Mouse (Mus musculus): ENCODE data around the gene Col11a2. TPM values are rescaled to one million over a fixed set of nuclear protein-coding genes. Genes with fewer than 3 reads are reported as not detected.

The Col11a2 gene
- 10 to 100 TPM; 16.6 to 17.7 TPM for total RNA-seq (2023)

DNA sequence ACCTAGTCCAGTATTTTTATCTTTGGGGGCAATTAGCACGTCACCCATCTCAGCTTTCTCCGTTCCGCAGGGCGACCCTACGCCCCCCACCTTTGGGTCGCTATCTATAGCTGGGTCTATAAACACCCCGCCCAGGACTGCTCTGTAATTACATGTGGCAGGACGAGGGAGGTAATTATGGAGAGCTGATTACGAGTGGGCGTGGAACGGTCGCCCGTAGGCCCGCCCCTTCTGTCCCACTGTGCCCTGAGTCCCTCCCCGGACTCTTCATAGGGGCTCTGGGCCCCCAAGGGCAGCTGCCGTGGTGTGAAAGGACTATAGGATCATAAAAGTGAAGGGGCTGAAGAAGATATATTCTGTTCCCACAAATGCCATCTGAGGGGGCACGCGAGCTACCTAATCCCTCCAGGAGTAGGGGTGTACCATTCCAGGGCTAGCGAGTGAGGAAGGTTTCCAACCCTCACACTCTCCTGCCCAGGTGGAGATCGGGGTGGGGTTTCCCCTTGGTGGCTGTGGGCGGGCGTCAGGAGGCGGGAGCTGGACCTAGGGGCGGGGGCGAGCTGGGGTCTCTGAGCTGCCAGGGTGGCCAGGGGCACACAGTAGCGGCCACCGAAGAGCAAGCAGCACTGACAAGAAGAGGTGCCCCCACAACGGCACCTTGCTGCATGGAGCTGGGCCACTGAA lies at the start of gene Col11a2:
Col11a2 (plus strand) TSS at position 560 of the 684 bp plus-strand sequence.

DNA sequence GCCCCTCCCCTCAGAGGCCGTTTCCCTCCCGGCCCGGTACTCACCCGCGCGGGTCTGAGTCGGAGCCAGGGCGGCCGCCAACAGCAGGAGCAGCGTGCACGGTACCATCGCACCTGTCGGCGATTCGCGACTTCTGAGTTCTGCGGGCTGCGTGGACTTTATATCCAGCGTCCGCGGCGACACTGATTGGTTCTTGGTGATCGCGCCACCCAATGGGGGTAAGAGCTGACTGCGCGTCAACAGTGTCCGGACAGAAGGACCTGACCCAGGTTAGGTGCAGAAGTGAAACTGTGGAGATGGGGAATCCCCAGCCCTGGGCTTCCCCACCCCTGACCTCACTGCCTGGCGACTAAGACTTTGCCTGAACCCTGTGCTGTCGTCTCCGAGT lies 39.1 kb upstream of the Col11a2 start, which contains the start of gene H2-K1:
H2-K1 (minus strand) TSS at position 198 of the 388 bp plus-strand sequence.

DNA sequence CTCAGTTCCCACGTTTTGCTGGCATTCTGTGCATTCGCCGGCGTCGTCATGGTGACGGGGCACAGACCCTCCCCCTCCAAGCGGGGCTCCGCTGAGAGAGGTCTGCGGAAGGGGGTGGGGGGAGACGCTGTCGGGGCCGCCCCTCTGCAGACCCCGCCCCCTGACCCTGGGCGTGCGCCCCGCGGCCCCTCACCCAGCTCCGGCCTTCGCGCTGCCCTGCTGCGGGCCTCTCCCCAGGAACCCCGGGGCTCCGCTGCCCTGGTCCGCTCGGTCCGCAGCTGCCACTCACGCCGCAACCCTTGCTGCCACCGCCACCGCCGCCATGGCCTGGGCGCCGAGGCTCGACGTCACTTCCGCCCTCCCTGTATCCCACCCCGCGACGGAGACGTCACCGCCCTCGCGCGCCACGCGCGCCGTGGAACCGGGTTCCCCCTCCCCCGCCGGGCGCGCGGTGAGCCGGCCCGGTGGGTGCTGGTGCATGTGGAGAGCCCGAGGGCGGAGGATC lies 14.9 kb upstream of the Col11a2 start, which contains the start of gene Ring1:
Ring1 (minus strand) TSS at position 364 of the 505 bp plus-strand sequence.

DNA sequence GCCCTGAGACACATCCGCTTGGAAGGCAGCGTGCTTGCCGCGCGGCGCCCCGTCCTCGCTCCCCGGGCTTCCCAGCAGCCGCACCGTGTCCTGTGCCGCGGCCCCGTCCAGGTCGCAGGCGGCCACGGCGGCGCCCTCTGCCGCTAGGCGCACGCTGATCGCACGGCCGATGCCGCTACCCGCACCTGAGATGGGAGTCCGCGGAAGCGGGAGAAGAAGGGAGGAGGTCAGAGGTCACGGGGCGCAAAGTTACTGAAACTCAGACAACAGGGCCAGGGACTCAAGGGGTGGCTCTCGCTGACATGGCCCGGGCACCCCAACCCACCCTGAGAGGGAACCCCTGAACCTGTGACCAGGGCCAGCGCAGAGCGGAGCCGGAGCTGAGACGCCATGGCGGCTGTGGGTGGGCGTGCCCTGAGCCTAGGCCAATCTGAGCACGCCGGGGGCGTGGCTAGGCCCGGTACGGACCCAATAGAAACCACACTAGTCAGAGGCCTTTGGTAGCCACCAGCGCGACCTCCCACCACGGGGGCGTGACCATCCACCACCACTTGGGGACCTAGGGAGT lies 11.5 kb upstream of the Col11a2 start, which contains the start of gene H2-Ke6:
H2-Ke6 (minus strand) TSS at position 405 of the 568 bp plus-strand sequence.

DNA sequence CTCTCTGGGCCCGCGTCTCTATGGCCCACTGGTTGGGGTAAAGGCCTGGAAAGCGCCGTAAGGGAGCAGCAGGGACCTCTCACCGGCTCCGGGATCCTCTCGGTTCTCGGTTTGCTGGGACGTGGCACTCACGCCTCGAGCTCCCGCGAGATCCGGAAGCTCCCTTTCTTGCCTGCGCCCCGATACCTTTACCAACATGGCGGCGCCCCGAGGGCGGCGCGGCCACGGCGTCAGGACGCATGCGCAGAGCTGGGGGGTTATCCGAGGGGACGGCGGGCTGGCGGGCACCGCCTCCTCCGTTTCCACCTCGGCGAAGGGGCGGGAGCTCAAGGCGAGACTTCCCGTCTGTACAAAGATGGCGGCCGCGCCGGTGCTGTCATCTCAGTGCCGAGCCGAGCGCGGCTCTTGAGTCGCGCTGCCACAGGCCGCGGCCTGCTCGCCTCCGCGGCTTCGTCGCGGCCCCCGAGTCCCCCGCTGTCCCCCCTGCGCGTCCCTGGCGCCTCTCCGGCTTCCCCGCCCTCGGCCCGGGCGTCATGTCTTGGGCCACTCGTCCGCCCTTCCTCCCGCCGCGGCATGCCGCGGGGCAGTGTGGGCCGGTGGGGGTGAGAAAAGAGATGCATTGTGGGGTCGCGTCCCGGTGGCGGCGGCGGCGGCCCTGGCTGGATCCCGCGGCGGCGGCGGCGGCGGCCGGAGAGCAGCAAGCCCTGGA lies 7.6 kb upstream of the Col11a2 start, which contains the start of the genes Slc39a7 and Rxrb:
Slc39a7 (minus strand) TSS at position 218 of the 709 bp plus-strand sequence.
Rxrb (plus strand) TSS at position 348 of the 709 bp plus-strand sequence.

DNA sequence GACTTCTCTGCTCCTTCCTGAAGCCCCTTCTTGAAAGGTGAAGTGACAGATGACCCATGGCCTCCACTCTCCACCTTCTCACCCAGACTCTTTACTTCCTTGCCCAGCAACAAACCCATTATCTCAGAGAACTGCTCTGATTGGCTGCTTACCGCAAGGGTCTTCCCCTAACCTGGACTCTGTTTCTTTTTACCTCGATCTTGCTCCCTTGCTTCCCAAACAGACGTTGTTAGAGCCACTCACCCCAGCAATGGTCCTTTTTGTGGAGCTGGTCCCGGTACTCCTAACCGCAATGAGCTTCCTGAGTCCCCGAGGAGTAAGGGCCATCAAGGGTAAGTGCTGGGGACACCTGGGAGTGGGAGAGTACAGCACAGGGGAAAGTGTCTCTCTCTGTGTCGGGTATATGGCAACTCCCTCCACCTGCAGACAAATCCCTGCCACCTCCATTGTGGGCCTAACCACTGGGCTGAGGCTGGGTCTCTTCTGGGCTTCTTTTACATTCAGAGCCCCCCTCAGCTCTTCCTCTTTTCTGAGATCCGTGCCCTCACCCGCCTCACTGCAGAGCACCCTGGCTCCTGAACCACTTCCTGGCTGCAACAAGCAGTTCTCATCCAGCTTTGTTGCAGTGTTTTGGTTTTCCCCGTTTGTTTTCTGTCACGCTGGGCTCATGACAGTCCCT lies 53.1 kb downstream of the Col11a2 start, which contains the start of gene H2-Oa:
H2-Oa (plus strand) TSS at position 144 of the 679 bp plus-strand sequence.

Other genes with a start within 250 kb of the Col11a2 start
- gene Kank3, start 228.9 kb upstream of the Col11a2 start, total RNA-seq (2023): 1 to 10 TPM; 4.7 to 6.3 TPM
- gene Rps28, start 214.9 kb upstream of the Col11a2 start, total RNA-seq (2023): 1,000 to 10,000 TPM; 1,192 to 1,292 TPM
- 100 to 1,000 TPM; 111 TPM for gene Ndufa7, start 214.9 kb upstream of the Col11a2 start, total RNA-seq (2023)
- gene Cd320, start 196.3 kb upstream of the Col11a2 start, total RNA-seq (2023): 1 to 10 TPM; 1.4 to 1.6 TPM
- gene Gm7029, start 165.6 kb upstream of the Col11a2 start, total RNA-seq (2023): not detected
- 10 to 100 TPM; 43.5 to 51.2 TPM for gene Kifc1, start 148.8 kb upstream of the Col11a2 start, total RNA-seq (2023)
- gene Platr17, start 134.3 kb upstream of the Col11a2 start, total RNA-seq (2023): under 1 TPM in 1 of 2 experiments, not detected in 1; 0.75 TPM
- 10 to 100 TPM; 31.0 to 43.2 TPM for gene Daxx, start 130.0 kb upstream of the Col11a2 start, total RNA-seq (2023)
- 100 to 1,000 TPM; 223 to 251 TPM for gene Tapbp, start 123.5 kb upstream of the Col11a2 start, total RNA-seq (2023)
- 10 to 100 TPM; 33.5 to 33.8 TPM for gene Zbtb22, start 123.5 kb upstream of the Col11a2 start, total RNA-seq (2023)
- 100 to 1,000 TPM; 227 to 229 TPM for gene Rgl2, start 109.9 kb upstream of the Col11a2 start, total RNA-seq (2023)
- 10 to 100 TPM; 47.8 to 54.5 TPM for gene Pfdn6, start 99.1 kb upstream of the Col11a2 start, total RNA-seq (2023)
- 10 to 100 TPM; 21.7 to 22.4 TPM for gene Wdr46, start 98.8 kb upstream of the Col11a2 start, total RNA-seq (2023)
- 10 to 100 TPM; 10.3 to 10.5 TPM for gene B3galt4, start 87.9 kb upstream of the Col11a2 start, total RNA-seq (2023)
- 10 to 100 TPM; 54.0 to 58.9 TPM for gene Vps52, start 83.6 kb upstream of the Col11a2 start, total RNA-seq (2023)
- gene Rps18, start 83.4 kb upstream of the Col11a2 start, total RNA-seq (2023): 100 to 1,000 TPM; 476 to 509 TPM
- gene H2-K1, start 39.1 kb upstream of the Col11a2 start, total RNA-seq (2023): 1,000 to 10,000 TPM; 1,097 to 1,101 TPM
- gene Ring1, start 14.8 kb upstream of the Col11a2 start, total RNA-seq (2023): 10 to 100 TPM in 1 of 2 experiments, 1 to 10 TPM in 1; 8.4 to 13.9 TPM
- gene H2-Ke6, start 11.4 kb upstream of the Col11a2 start, total RNA-seq (2023): 10 to 100 TPM; 59.9 to 61.3 TPM
- gene Slc39a7, start 7.8 kb upstream of the Col11a2 start, total RNA-seq (2023): 10 to 100 TPM; 60.8 to 68.3 TPM
- 10 to 100 TPM; 45.9 to 68.6 TPM for gene Rxrb, start 7.6 kb upstream of the Col11a2 start, total RNA-seq (2023)
- 1 to 10 TPM; 1.1 to 1.9 TPM for gene H2-Oa, start 52.9 kb downstream of the Col11a2 start, total RNA-seq (2023)
- gene H2-DMa, start 80.1 kb downstream of the Col11a2 start, total RNA-seq (2023): 10 to 100 TPM; 57.6 to 63.6 TPM
- gene Brd2, start 83.2 kb downstream of the Col11a2 start, total RNA-seq (2023): 100 to 1,000 TPM; 215 to 218 TPM
- 10 to 100 TPM; 22.7 to 25.3 TPM for gene H2-DMb2, start 103.9 kb downstream of the Col11a2 start, total RNA-seq (2023)
- gene H2-DMb1, start 113.6 kb downstream of the Col11a2 start, total RNA-seq (2023): 10 to 100 TPM; 33.3 to 51.5 TPM
- 10 to 100 TPM; 47.4 to 56.7 TPM for gene Tap1, start 148.1 kb downstream of the Col11a2 start, total RNA-seq (2023)
- gene Psmb9, start 148.3 kb downstream of the Col11a2 start, total RNA-seq (2023): 10 to 100 TPM; 83.3 to 88.3 TPM
- gene Psmb8, start 158.3 kb downstream of the Col11a2 start, total RNA-seq (2023): 100 to 1,000 TPM in 1 of 2 experiments, 10 to 100 TPM in 1; 89.4 to 111 TPM
- 10 to 100 TPM; 79.7 to 84.6 TPM for gene Tap2, start 164.1 kb downstream of the Col11a2 start, total RNA-seq (2023)
- 1 to 10 TPM; 1.7 to 1.9 TPM for gene H2-Ob, start 199.5 kb downstream of the Col11a2 start, total RNA-seq (2023)
- 100 to 1,000 TPM in 1 of 2 experiments, 10 to 100 TPM in 1; 96.2 to 115 TPM for gene H2-Ab1, start 218.3 kb downstream of the Col11a2 start, total RNA-seq (2023)
- 100 to 1,000 TPM in 1 of 2 experiments, 10 to 100 TPM in 1; 95.4 to 109 TPM for gene H2-Aa, start 248.4 kb downstream of the Col11a2 start, total RNA-seq (2023)

Data from neutrophil, adult 83 days (primary cell).